Mouse (Mus musculus) liver, adult 2 months (tissue): Measurements from ENCODE around the gene Plcb1.

ENCODE experiments used
- CTCF ChIP-seq: fragments of 200-500 bp; IDR thresholded peaks from 2 replicates; pipeline ENCODE4 v1.5.1; 2011; ENCODE audit warnings: low read depth, low read length, control low read depth
- POLR2A ChIP-seq: fragments of 200-500 bp; IDR thresholded peaks from 2 replicates; pipeline ENCODE4 v1.6.1; 2011; ENCODE audit warnings: low read length, control low read depth; ENCODE audit not compliant: insufficient read depth; ENCODE audit errors: extremely low read depth

GRCm38 (mm10) chr2:135161673-135162072, 375.8 kb downstream of the Plcb1 start:
- TF ChIP-seq CTCF: no peak
- TF ChIP-seq POLR2A: no peak
